Mouse (Mus musculus) thymus, adult 2 months (tissue): ENCODE data around the gene Fam240a.

ENCODE experiments used
- CTCF ChIP-seq: fragments of 200-500 bp; IDR thresholded peaks from 2 replicates; pipeline ENCODE4 v1.5.1; 2012; ENCODE audit warnings: mild to moderate bottlenecking, control low read depth, low read length, moderate library complexity, borderline replicate concordance; ENCODE audit not compliant: control insufficient read depth, poor library complexity, insufficient read depth; ENCODE audit errors: extremely low read depth
- POLR2A ChIP-seq: fragments of 200-500 bp; IDR thresholded peaks from 2 replicates; pipeline ENCODE4 v1.6.1; 2012; ENCODE audit warnings: mild to moderate bottlenecking, low read length, control low read depth, moderate library complexity; ENCODE audit not compliant: control insufficient read depth, poor library complexity, insufficient read depth; ENCODE audit errors: extremely low read depth

- TF ChIP-seq CTCF (no peak), POLR2A (no peak)
Measured at GRCm38 (mm10) chr9:110914631-110915236, 1.9 kb downstream of the Fam240a start.
